Mouse (Mus musculus): ENCODE results near the gene 4930550C14Rik.

DNA sequence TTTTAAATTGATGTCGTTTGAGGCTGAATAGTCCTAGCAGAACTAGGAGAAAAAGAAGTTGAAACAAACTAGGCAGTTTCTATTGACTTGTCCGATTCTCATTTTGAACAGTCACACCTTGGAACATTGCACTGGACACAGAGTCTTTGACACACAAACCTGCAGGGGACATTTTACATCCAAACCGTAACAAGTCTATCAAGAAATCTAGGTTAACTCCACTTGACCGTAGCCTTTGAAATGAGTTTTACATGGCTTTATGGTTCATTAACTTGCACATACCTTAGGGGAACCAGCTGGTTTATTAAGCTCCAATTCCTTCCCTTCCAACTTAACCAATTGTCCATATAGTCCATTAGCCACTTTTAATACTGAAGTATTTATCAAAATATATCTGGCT, 1.4 kb upstream of the 4930550C14Rik start:
- TF ChIP-seq GATA1 (IDR thresholded peaks at IDR 0.05; ENCODE audit: borderline replicate concordance, low read length) (no peak), FLI1 (IDR thresholded peaks at IDR 0.05; ENCODE audit: low read length) (no peak)

Data from megakaryocyte, embryonic 14.5 days (primary cell).